Mouse (Mus musculus): ENCODE results near the gene Rbfox2. TPM values are rescaled to one million over a fixed set of nuclear protein-coding genes. Genes with fewer than 3 reads are reported as not detected.
"Not testable (repeated sequence)": the region's sequence is repeated elsewhere in the genome, so short reads cannot be mapped to it uniquely, and the experiment has no call there.

The Rbfox2 gene
- total RNA-seq, 2 experiments from 2014 or later: 102 to 104 TPM

DNA sequence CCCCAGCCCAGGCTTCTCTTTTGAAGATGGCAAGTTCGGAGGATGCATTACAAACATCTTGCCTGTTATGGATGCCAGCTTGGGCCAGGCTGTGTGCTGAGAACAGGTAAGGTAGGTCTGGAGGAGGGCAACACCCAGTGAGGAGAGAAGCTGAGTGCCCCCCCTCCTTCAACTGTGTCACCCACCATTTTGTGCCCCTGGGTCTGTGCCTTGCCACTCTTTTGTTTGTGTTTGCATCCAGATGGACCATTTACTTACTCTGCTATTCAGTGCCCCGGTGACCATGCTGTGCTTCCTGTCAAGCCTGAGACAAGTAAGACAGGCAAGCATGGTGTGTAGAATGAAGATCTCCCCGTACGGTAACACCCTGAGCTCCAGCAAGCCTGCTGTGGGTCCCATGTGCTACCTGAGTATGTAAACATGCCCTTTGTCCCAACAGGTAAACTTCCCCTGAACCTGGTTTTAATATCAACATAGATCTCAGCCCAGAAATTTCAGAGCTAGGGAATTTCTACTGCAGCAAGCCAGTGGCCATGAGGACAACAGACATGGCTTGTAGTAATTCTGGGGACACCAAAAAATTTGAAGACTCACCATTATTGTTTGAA is 234.1 kb downstream of the Rbfox2 start:
- no peak for DNase-seq (ENCODE audit: low spot score in 2 of 2)

DNA sequence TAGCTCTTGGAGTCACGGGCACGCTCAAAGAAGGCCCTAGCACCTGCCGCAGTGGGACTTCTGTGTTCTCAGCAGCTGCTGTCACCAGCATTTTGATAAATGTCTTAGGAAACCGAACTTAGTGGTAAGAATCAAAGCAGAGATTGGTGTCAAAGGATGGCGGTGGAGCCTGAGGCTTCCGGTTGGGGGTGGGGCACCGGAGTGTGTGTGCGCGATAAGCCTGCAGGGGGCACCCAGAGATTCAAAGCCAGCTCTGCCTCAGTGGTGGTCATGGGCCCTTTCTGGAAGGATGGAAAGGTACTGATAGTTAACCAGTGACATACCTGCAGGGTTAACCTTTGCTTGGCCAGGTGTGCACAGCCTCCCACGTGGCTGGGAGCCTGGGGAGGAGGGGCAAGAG is 235.3 kb downstream of the Rbfox2 start:
- DNase-seq (ENCODE audit: low spot score in 2 of 2): no peak

DNA sequence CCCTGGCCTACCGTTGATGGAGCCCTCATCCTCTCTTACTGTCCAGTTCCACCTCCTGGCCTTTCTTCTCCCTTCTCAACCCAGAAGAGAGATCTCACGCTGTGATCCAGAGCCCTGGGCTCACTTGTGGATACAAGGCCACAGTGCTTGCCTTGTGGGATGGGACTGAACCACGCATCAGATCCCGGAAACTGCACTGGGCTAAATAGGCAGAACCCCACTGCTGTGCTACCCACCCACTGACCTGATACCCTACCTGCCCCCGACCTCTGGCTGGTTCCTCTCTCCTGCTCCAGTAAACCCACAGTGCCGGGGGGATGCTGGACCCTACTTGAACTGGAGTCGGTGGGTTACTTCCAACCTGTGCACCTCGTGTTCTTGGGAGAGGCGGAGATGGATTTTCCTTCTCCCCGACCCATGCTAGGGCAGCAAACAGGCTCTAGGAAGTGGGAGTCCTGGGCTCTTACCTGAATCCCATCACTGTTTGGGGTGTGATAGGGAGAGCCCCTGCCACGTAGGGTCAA is 236.0 kb downstream of the Rbfox2 start:
- no peak for DNase-seq (ENCODE audit: low spot score in 2 of 2)

- DNase-seq (ENCODE audit: low spot score in 2 of 2): no peak
Measured at GRCm38 (mm10) chr15:77069019-77069418, 237.8 kb downstream of the Rbfox2 start.

- DNase-seq (ENCODE audit: low spot score in 2 of 2): no peak
Measured at GRCm38 (mm10) chr15:77068439-77068861, 238.4 kb downstream of the Rbfox2 start.

GRCm38 (mm10) chr15:77066233-77066632 is 240.6 kb downstream of the Rbfox2 start:
- no peak for DNase-seq (ENCODE audit: low spot score in 2 of 2)

- DNase-seq (ENCODE audit: low spot score in 2 of 2): no peak
Measured at GRCm38 (mm10) chr15:77065259-77065852, 241.4 kb downstream of the Rbfox2 start.

GRCm38 (mm10) chr15:77062746-77063145 is 244.1 kb downstream of the Rbfox2 start:
- no peak for DNase-seq (ENCODE audit: low spot score in 2 of 2)

GRCm38 (mm10) chr15:77059416-77059815 is 247.4 kb downstream of the Rbfox2 start:
- not testable (repeated sequence) for DNase-seq (ENCODE audit: low spot score in 2 of 2)

- no peak for DNase-seq (ENCODE audit: low spot score in 2 of 2)
Measured at GRCm38 (mm10) chr15:77058566-77058965, 248.2 kb downstream of the Rbfox2 start.

DNA sequence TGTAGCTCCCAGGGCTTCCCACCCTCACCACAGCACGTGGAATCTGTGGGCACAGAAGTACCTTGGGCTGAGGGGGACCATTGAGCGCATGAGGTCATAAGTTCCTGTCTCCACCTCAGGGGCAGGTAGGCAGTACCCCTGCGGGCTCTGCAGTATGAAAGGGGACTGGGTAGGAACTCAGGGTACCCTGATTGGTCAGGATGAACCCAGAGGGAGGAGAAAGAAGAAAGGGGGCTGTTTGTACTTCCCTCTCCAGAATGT is 250.1 kb downstream of the Rbfox2 start:
- no peak for DNase-seq (ENCODE audit: low spot score in 2 of 2)

GRCm38 (mm10) chr15:77056001-77056790 is 250.6 kb downstream of the Rbfox2 start:
- DNase-seq (ENCODE audit: low spot score in 2 of 2): no peak

GRCm38 (mm10) chr15:77054611-77055175 is 252.1 kb downstream of the Rbfox2 start:
- no peak for DNase-seq (ENCODE audit: low spot score in 2 of 2)

DNA sequence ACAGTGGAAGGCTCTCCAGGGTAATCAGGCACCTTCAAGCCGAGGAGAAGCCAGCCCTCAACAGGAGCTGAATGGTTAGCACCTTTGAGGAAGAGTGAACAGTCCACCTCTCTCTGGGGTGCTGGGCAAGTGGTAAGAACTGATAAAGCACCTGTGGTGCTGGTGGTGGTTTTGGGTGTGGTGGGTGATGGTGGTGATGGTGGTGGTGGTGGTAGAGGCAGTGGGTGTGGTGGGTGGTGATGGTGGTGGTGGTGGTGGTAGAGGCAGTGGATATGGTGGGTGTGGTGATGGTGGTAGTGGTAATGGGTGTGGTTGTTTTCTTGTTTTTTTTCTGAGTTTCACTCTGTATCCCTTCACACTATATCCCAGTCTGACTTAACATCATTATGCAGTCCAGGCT is 253.8 kb downstream of the Rbfox2 start:
- DNase-seq (ENCODE audit: low spot score in 2 of 2): no peak

DNA sequence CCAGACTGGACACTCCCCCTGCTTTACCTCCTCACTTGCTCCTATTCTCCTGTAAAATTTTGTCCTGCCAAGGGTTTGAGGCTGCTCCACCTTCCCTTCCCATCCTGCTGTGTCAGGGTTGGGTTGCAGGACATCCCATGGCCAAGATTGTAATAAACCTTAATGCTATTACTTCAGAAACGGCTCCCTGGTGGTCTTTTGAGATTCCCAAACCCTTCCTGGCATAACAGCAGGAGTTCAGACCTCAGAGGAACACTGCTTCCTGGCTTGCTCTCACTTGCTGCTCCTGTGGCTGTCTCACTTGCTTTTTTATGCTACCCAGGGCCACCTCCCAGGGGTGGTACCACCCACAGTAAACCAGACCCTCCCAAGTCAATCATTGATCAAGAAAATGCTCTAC is 254.6 kb downstream of the Rbfox2 start:
- DNase-seq (ENCODE audit: low spot score in 2 of 2): no peak

GRCm38 (mm10) chr15:77050570-77050969 is 256.2 kb downstream of the Rbfox2 start, which contains the start of gene Mb:
Gene Mb (minus strand): TSS chr15:77050670.
- no peak for DNase-seq (ENCODE audit: low spot score in 2 of 2)

GRCm38 (mm10) chr15:77045609-77046008 is 261.2 kb downstream of the Rbfox2 start:
- DNase-seq (ENCODE audit: low spot score in 2 of 2): no peak

GRCm38 (mm10) chr15:77044597-77045320 is 262.0 kb downstream of the Rbfox2 start, which contains the start of gene Apol6:
Gene Apol6 (plus strand): TSS chr15:77044729.
- DNase-seq (ENCODE audit: low spot score in 2 of 2): no peak

DNA sequence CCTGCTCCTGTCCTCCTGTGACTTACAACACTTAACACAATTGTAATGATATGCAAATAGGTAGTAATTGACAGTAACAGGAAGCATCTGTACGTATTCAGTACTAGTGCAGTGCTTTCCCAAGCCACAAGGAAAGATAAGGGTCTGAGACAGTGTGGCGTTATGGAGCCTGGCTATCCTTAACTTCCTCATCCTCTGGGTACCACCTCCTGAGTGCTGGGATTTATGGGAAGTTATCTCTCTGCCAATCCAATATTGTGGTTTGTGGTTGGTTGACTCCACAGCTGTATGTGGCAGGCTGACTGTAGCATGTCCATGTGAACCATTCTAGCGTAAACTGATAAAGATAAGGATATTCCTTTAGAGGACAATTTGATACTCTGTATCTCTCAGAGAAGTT is 266.0 kb downstream of the Rbfox2 start:
- DNase-seq (ENCODE audit: low spot score in 2 of 2): no peak

DNA sequence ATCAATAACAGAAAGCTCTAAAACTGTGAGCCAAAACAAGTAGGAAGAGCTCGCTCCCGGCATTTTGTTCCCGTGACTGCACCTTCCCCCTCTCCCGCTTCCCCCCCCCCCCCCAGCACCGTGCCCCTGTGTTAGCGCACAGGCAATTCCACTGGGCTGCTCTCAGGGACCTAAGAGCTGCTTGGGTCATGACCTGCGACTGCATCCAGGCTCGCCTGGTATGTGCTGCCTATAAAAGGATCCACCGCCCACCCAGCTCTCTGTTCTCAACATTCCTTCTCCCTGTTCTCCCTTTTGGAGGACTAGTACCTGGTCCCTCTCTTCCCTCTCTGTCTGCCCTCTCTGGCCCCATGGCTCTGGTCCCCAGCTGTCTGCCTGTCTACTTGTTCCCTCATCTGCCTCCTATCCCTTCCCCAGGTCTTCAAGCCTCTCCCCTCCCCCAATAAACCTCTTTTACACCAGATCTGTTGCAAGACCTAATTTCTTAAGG is 267.5 kb downstream of the Rbfox2 start:
- no peak for DNase-seq (ENCODE audit: low spot score in 2 of 2)

Data from adrenal gland, postnatal 4 days (tissue).